Mouse (Mus musculus) c-Kit-positive CD71-negative TER-119-negative erythroid progenitor cells, embryonic 14.5 days (primary cell): ENCODE results near the gene Rpl19.

Source experiments
- DNase-seq: peaks from one replicate; pipeline ENCODE4 v3.0.0-alpha.2; 2013; ENCODE audit warnings: low read depth

The Rpl19 gene

GRCm38 (mm10) chr11:98022555-98023371 is 3.7 kb upstream of the Rpl19 start, which contains the start of gene Cacnb1:
TSS of gene Cacnb1 (minus strand) at chr11:98023034.
- DNase-seq: no peak

- DNase-seq: no peak
Measured at GRCm38 (mm10) chr11:98024516-98024915, 2.0 kb upstream of the Rpl19 start.

GRCm38 (mm10) chr11:98026248-98026569 is 301 bp upstream of the Rpl19 start:
- no peak for DNase-seq

- DNase-seq: no peak
Measured at GRCm38 (mm10) chr11:98027297-98027688, 783 bp downstream of the Rpl19 start.

GRCm38 (mm10) chr11:98027785-98028184 is 1.3 kb downstream of the Rpl19 start:
- no peak for DNase-seq

- no peak for DNase-seq
Measured at GRCm38 (mm10) chr11:98030701-98031442, 4.4 kb downstream of the Rpl19 start.

GRCm38 (mm10) chr11:98031443-98031770 is 4.9 kb downstream of the Rpl19 start:
- peak; percentile 86 for DNase-seq

- no peak for DNase-seq
Measured at GRCm38 (mm10) chr11:98034061-98034460, 7.6 kb downstream of the Rpl19 start.

- no peak for DNase-seq
Measured at GRCm38 (mm10) chr11:98034840-98035239, 8.3 kb downstream of the Rpl19 start.

GRCm38 (mm10) chr11:98035977-98036377 is 9.5 kb downstream of the Rpl19 start:
- DNase-seq: no peak

GRCm38 (mm10) chr11:98037871-98038270 is 11.4 kb downstream of the Rpl19 start:
- no peak for DNase-seq

GRCm38 (mm10) chr11:98040975-98041374 is 14.5 kb downstream of the Rpl19 start:
- no peak for DNase-seq

GRCm38 (mm10) chr11:98042741-98043140 is 16.2 kb downstream of the Rpl19 start:
- DNase-seq: no peak

- DNase-seq: no peak
Measured at GRCm38 (mm10) chr11:98044074-98044473, 17.6 kb downstream of the Rpl19 start.

- DNase-seq: no peak
Measured at GRCm38 (mm10) chr11:98045596-98045995, 19.1 kb downstream of the Rpl19 start.

- no peak for DNase-seq
Measured at GRCm38 (mm10) chr11:98046466-98046865, 20.0 kb downstream of the Rpl19 start.

- no peak for DNase-seq
Measured at GRCm38 (mm10) chr11:98047745-98048144, 21.2 kb downstream of the Rpl19 start.

GRCm38 (mm10) chr11:98049672-98050519 is 23.4 kb downstream of the Rpl19 start:
- DNase-seq: no peak

- no peak for DNase-seq
Measured at GRCm38 (mm10) chr11:98050520-98050815, 24.0 kb downstream of the Rpl19 start.

- no peak for DNase-seq
Measured at GRCm38 (mm10) chr11:98050940-98051339, 24.4 kb downstream of the Rpl19 start.

GRCm38 (mm10) chr11:98051611-98052128 is 25.2 kb downstream of the Rpl19 start:
- no peak for DNase-seq

GRCm38 (mm10) chr11:98052129-98052988 is 25.8 kb downstream of the Rpl19 start:
- no peak for DNase-seq
